Mouse (Mus musculus) urinary bladder, postnatal 0 days (tissue): ENCODE data around the gene Zfp410. TPM values are rescaled to one million over a fixed set of nuclear protein-coding genes. Genes with fewer than 3 reads are reported as not detected.

Experiments used
- polyA plus RNA-seq: library from polyadenylated mRNA; unstranded; fragments of >200 nt; fragmentation: Nextera tagmentation; extraction: Ambion mirVana; gene quantifications from 2 replicates; pipeline ENCODE4 v1.2.1, GENCODE M21; 2015

The Zfp410 gene
- 41.1 and 44.6 TPM in 2 replicates for polyA plus RNA-seq

GRCm38 (mm10) chr12:84316721-84317621 is at the start of gene Zfp410:
Zfp410 (plus strand) TSS chr12:84316852.

GRCm38 (mm10) chr12:84284885-84285592 is 31.6 kb upstream of the Zfp410 start, which contains the start of gene Ptgr2:
Ptgr2 (plus strand) TSS chr12:84285232.

GRCm38 (mm10) chr12:84361555-84362489 is 45.2 kb downstream of the Zfp410 start, which contains the start of the genes Coq6 and Fam161b:
Coq6 (plus strand) TSS chr12:84361657.
Fam161b (minus strand) TSS chr12:84361833.

Other genes starting within 250 kb of the Zfp410 start
- not detected in 2 replicates for gene Acot5, start 247.5 kb upstream of the Zfp410 start, polyA plus RNA-seq
- gene Acot6, start 216.2 kb upstream of the Zfp410 start, polyA plus RNA-seq, result 1.3 and 1.5 TPM in 2 replicates
- 2.4 and 3.5 TPM in 2 replicates for gene Dnal1, start 202.5 kb upstream of the Zfp410 start, polyA plus RNA-seq
- gene Pnma1, start 168.4 kb upstream of the Zfp410 start, polyA plus RNA-seq, result 0.51 and 0.80 TPM in 2 replicates
- gene Elmsan1, start 98.0 kb upstream of the Zfp410 start, polyA plus RNA-seq, result 5.9 and 6.6 TPM in 2 replicates
- gene Ptgr2, start 31.6 kb upstream of the Zfp410 start, polyA plus RNA-seq, result 29.9 and 34.9 TPM in 2 replicates
- gene Coq6, start 44.8 kb downstream of the Zfp410 start, polyA plus RNA-seq, result 22.1 and 25.4 TPM in 2 replicates
- gene Fam161b, start 45.0 kb downstream of the Zfp410 start, polyA plus RNA-seq, result 0.82 and 0.93 TPM in 2 replicates
- gene Entpd5, start 92.2 kb downstream of the Zfp410 start, polyA plus RNA-seq, result 13.4 and 16.0 TPM in 2 replicates
- gene Bbof1, start 92.2 kb downstream of the Zfp410 start, polyA plus RNA-seq, result 0.27 and 0.57 TPM in 2 replicates
- 21.1 and 24.9 TPM in 2 replicates for gene Rnf113a2, start 100.3 kb downstream of the Zfp410 start, polyA plus RNA-seq
- 36.0 and 38.3 TPM in 2 replicates for gene Aldh6a1, start 134.2 kb downstream of the Zfp410 start, polyA plus RNA-seq
- 9.5 and 10.6 TPM in 2 replicates for gene Lin52, start 134.6 kb downstream of the Zfp410 start, polyA plus RNA-seq